Mouse (Mus musculus) forebrain, postnatal 0 days (tissue): ENCODE data around the gene Tnnt3. TPM values are rescaled to one million over a fixed set of nuclear protein-coding genes. Genes with fewer than 3 reads are reported as not detected.

Experiments used
- ATAC-seq: fragments of 200-750 bp; cut with Nextera tagmentation; 2 replicates; pipeline ENCODE4 v1.8.0; 2017; ENCODE audit warnings: mild to moderate bottlenecking, moderate library complexity
- DNase-seq: peaks from one replicate; pipeline ENCODE4 v3.0.0-alpha.2; 2015
- H3K27ac ChIP-seq: fragments of 300-500 bp; sonication (generic); 2 replicates; pipeline ENCODE4 v1.5.1; 2014; ENCODE audit warnings: low read depth, mild to moderate bottlenecking, antibody characterized with exemption, low read length, moderate library complexity, mixed read lengths
- H3K27me3 ChIP-seq: fragments of 300-500 bp; sonication (generic); 2 replicates; pipeline ENCODE4 v1.6.1; 2014; ENCODE audit warnings: mild to moderate bottlenecking, low read length, mixed read lengths; ENCODE audit not compliant: insufficient read depth
- H3K36me3 ChIP-seq: fragments of 300-500 bp; sonication (generic); 2 replicates; pipeline ENCODE4 v1.6.1; 2014; ENCODE audit warnings: mild to moderate bottlenecking, moderate library complexity; ENCODE audit not compliant: insufficient read depth
- H3K4me1 ChIP-seq: fragments of 300-500 bp; sonication (generic); 2 replicates; pipeline ENCODE4 v1.6.1; 2014; ENCODE audit warnings: antibody characterized with exemption; ENCODE audit not compliant: insufficient read depth
- H3K4me2 ChIP-seq: fragments of 300-500 bp; sonication (generic); 2 replicates; pipeline ENCODE4 v1.6.1; 2014; ENCODE audit warnings: low read depth, mild to moderate bottlenecking, moderate library complexity
- H3K4me3 ChIP-seq: fragments of 300-500 bp; sonication (generic); 2 replicates; pipeline ENCODE4 v1.5.1; 2014; ENCODE audit warnings: low read depth, low read length, mixed read lengths
- H3K9ac ChIP-seq: fragments of 300-500 bp; sonication (generic); 2 replicates; pipeline ENCODE4 v1.6.1; 2014; ENCODE audit warnings: mild to moderate bottlenecking
- H3K9me3 ChIP-seq: fragments of 300-500 bp; sonication (generic); 2 replicates; pipeline ENCODE4 v1.6.1; 2016; ENCODE audit warnings: low read length
- CTCF ChIP-seq: sonication (generic); IDR thresholded peaks from 2 replicates; pipeline ENCODE4 v1.5.1; 2016; ENCODE audit warnings: antibody characterized with exemption, control low read depth, low read depth
- WGBS: fragments of 180-500 bp; shearing (Covaris S2); extraction: QIAGEN DNeasy Blood & Tissue Kit; methylation state at CpG from one replicate; pipeline ENCODE4 v1.1.7; 2014; 5-methylcytosine and 5-hydroxymethylcytosine counted together
- polyA plus RNA-seq: library from polyadenylated mRNA; unstranded; fragments of >200 nt; fragmentation: Nextera tagmentation; extraction: Ambion mirVana; gene quantifications from 2 replicates; pipeline ENCODE4 v1.2.1, GENCODE M21; 2015
- total RNA-seq: library from RNA; depleted of rRNA; stranded (reverse); fragments of >200 nt; gene quantifications from 2 replicates; pipeline ENCODE4 v1.2.3, GENCODE M21; 2014; rRNA removed

Tnnt3 gene
- 1.2 and 1.6 TPM in 2 replicates for total RNA-seq
- 1.2 and 1.4 TPM in 2 replicates for polyA plus RNA-seq

GRCm38 (mm10) chr7:142498575-142498974, at the start of gene Tnnt3:
Gene Tnnt3, plus strand, starts transcription at chr7:142498836.
- Histone ChIP-seq H3K4me2 (no peak within 1 kb of the TSS), H3K27me3 (no peaks in the 10 kb centered on the region), H3K36me3 (no peaks in the 10 kb centered on the region), H3K4me1 (no peaks in the 10 kb centered on the region), H3K9me3 (no peaks in the 10 kb centered on the region), H3K27ac (no peak within 1 kb of the TSS), H3K4me3 (no peak within 1 kb of the TSS), H3K9ac (no peak within 1 kb of the TSS)
- whole genome bisulfite sequencing, result 81% methylated on average over 2 of the region's 2 CpGs
- no peak for TF ChIP-seq CTCF
- ATAC-seq (no peak), DNase-seq (no peak)

GRCm38 (mm10) chr7:142449038-142449617, 49.5 kb upstream of the Tnnt3 start:
- ATAC-seq, result no peak
- 71% methylated on average over 6 of the region's 6 CpGs for WGBS

DNA sequence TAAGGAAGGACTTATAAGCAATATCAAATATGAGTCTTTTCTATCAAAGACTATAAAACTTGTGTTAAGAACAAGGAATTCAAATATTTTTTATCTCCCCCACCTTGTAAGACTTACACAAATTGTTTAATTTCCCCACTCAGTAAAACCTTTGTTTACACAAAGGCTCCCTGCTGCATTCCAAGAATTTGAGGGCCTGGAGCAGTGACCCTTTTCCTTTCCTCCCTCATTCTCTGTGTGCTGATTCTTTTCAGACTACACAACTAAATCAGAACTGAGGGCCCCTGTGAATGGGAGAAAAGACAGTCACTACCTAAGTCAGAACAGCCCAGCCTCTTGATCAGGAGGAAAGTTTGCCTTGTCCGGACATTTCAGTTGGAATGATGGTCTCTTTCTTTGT, 43.9 kb upstream of the Tnnt3 start:
- no peak for TF ChIP-seq CTCF
- ATAC-seq (no peak), DNase-seq (no peak)
- H3K4me3 ChIP-seq, result no peak overlapping the region
- no peak overlapping the region for H3K4me2 ChIP-seq
- H3K4me1 ChIP-seq, result peaks cover 13% of the 10 kb centered on the region; the same call in 1 of the 2 replicates
- WGBS, result 30% methylated on average over 1 of the region's 1 CpGs
- H3K9ac ChIP-seq, result no peak overlapping the region
- no peak overlapping the region; the same call in 1 of the 2 replicates for H3K27ac ChIP-seq
- no peaks in the 10 kb centered on the region for H3K9me3 ChIP-seq
- H3K36me3 ChIP-seq, result no peaks in the 10 kb centered on the region
- no peaks in the 10 kb centered on the region for H3K27me3 ChIP-seq

More at GRCm38 (mm10) chr7:142449038-142449617, 49.5 kb upstream of the Tnnt3 start:
- H3K4me3 ChIP-seq, result no peak overlapping the region
- H3K9ac ChIP-seq, result no peak overlapping the region
- H3K9me3 ChIP-seq, result no peaks in the 10 kb centered on the region
- TF ChIP-seq CTCF, result no peak
- H3K4me2 ChIP-seq, result no peak overlapping the region
- no peaks in the 10 kb centered on the region for H3K36me3 ChIP-seq
- no peak overlapping the region for H3K27ac ChIP-seq
- H3K4me1 ChIP-seq, result no peaks in the 10 kb centered on the region
- H3K27me3 ChIP-seq, result no peaks in the 10 kb centered on the region
- no peak for DNase-seq

GRCm38 (mm10) chr7:142455251-142455650, 43.4 kb upstream of the Tnnt3 start:
- no peak overlapping the region for H3K4me3 ChIP-seq
- H3K4me2 ChIP-seq, result no peak overlapping the region
- DNase-seq, result no peak
- no peak overlapping the region for H3K9ac ChIP-seq
- H3K36me3 ChIP-seq, result no peaks in the 10 kb centered on the region
- TF ChIP-seq CTCF, result no peak
- H3K27ac ChIP-seq, result no peak overlapping the region
- 50% methylated on average over 2 of the region's 2 CpGs for WGBS
- H3K27me3 ChIP-seq, result no peaks in the 10 kb centered on the region
- no peak for ATAC-seq
- H3K4me1 ChIP-seq, result peaks cover 13% of the 10 kb centered on the region; the same call in 1 of the 2 replicates
- H3K9me3 ChIP-seq, result no peaks in the 10 kb centered on the region

- H3K9me3 ChIP-seq, result no peaks in the 10 kb centered on the region
- no peaks in the 10 kb centered on the region for H3K36me3 ChIP-seq
- 66% methylated on average over 3 of the region's 3 CpGs for whole genome bisulfite sequencing
- no peak for TF ChIP-seq CTCF
- no peaks in the 10 kb centered on the region for H3K27me3 ChIP-seq
- peak overlapping the region; percentile 85 for H3K27ac ChIP-seq
- no peak for DNase-seq
- no peak overlapping the region for H3K4me3 ChIP-seq
- H3K4me2 ChIP-seq, result no peak overlapping the region
- peaks cover 13% of the 10 kb centered on the region; the same call in 1 of the 2 replicates for H3K4me1 ChIP-seq
- no peak overlapping the region for H3K9ac ChIP-seq
- no peak for ATAC-seq
These were observed 41.8 kb upstream of the Tnnt3 start for GRCm38 (mm10) chr7:142456806-142457205.

GRCm38 (mm10) chr7:142457227-142457811, 41.3 kb upstream of the Tnnt3 start:
- H3K9ac ChIP-seq, result no peak overlapping the region
- H3K4me2 ChIP-seq, result no peak overlapping the region
- DNase-seq (peak; percentile 80), ATAC-seq (peak; percentile 92)
- no peaks in the 10 kb centered on the region for H3K27me3 ChIP-seq
- H3K4me1 ChIP-seq, result peaks cover 13% of the 10 kb centered on the region; the same call in 1 of the 2 replicates
- no peaks in the 10 kb centered on the region for H3K9me3 ChIP-seq
- H3K36me3 ChIP-seq, result no peaks in the 10 kb centered on the region
- TF ChIP-seq CTCF, result peak; percentile 60
- WGBS, result 10% methylated on average over 3 of the region's 3 CpGs
- peak overlapping the region; percentile 85 for H3K27ac ChIP-seq
- no peak overlapping the region for H3K4me3 ChIP-seq

DNA sequence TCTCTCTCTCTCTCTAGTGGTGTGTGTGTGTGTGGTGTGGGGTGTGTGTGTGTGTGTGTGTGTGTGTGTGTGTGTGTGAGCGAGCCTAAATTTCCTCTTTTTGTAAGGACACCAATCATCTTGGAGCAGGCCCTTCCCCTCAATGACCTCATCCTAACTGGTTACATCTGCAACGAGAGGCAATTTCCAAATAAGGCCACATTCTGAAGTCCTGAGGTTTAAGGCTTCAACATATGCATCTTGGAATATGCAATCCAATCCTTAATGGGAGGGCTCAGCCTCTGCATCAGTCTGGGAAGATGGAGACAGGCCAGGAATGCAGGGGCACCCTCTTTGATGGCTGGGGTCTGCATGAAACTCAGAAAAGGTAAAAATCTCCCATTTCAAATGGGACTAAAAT, 40.6 kb upstream of the Tnnt3 start:
- H3K9ac ChIP-seq, result no peak overlapping the region
- peak; percentile 40 for ATAC-seq

More for the DNA sequence above, 40.6 kb upstream of the Tnnt3 start:
- peaks cover 13% of the 10 kb centered on the region; the same call in 1 of the 2 replicates for H3K4me1 ChIP-seq
- WGBS, result 28% methylated on average over 2 of the region's 2 CpGs
- H3K9me3 ChIP-seq, result no peaks in the 10 kb centered on the region
- H3K4me2 ChIP-seq, result no peak overlapping the region
- H3K36me3 ChIP-seq, result no peaks in the 10 kb centered on the region
- peak; percentile 35 for DNase-seq
- H3K27me3 ChIP-seq, result no peaks in the 10 kb centered on the region
- H3K4me3 ChIP-seq, result no peak overlapping the region
- H3K27ac ChIP-seq, result peak overlapping the region; percentile 85
- TF ChIP-seq CTCF, result no peak
